Mouse (Mus musculus) CD4-positive, CD25-positive, alpha-beta regulatory T cell, adult 4 months (primary cell): ENCODE measurements at regions not wholly inside any gene's neighbourhood (a gene's known extent, or its start where the extent isn't known, plus 50 kb on each side); places are given as distances from the start of the nearest gene placed in this dataset.

ENCODE experiments used
- ATAC-seq: one replicate; pipeline ENCODE4 v1.8.0; 2017

DNA sequence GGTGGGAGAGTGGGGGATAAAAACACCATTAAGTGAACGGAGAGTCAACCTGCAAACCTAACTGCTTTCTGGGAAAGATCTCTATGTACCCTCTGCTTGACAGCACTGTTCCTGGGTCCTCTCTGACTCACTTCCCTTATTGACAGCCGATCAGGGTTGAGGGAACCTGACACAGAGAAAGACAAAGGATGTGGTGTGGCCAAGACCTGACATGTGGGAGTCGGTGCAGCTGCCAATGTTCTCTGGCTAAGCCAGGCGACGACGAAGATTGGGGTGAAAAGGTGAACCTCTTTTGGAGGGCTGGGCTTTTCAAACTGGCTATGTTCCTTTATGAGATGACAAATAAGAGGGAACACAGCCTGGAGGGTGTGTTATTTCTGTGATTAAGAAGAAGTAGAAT, 318.6 kb upstream of the Usp25 start:
- peak; percentile 98 for ATAC-seq

GRCm38 (mm10) chr16:76687735-76688447, 314.3 kb upstream of the Nrip1 start:
- ATAC-seq: no peak

DNA sequence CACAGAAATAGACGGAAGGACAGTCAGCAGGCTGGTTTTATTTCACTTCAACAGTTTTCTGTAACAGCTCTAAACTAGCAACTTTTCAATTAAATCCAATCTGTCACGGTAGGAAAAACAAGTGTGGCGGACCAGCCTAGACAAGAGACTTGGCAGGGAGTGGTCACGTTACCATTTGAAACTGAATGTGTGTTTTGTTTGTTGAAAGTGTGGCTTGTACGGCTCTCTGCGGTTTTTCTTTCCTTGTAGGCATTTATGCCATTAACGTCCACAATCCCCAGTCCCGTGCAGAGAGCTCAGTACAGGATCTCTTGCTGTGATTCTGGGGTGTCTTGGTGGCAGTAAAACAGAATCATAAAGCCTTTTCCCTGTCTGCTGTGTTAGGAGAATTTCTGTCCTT, 311.9 kb upstream of the Nrip1 start:
- no peak for ATAC-seq

DNA sequence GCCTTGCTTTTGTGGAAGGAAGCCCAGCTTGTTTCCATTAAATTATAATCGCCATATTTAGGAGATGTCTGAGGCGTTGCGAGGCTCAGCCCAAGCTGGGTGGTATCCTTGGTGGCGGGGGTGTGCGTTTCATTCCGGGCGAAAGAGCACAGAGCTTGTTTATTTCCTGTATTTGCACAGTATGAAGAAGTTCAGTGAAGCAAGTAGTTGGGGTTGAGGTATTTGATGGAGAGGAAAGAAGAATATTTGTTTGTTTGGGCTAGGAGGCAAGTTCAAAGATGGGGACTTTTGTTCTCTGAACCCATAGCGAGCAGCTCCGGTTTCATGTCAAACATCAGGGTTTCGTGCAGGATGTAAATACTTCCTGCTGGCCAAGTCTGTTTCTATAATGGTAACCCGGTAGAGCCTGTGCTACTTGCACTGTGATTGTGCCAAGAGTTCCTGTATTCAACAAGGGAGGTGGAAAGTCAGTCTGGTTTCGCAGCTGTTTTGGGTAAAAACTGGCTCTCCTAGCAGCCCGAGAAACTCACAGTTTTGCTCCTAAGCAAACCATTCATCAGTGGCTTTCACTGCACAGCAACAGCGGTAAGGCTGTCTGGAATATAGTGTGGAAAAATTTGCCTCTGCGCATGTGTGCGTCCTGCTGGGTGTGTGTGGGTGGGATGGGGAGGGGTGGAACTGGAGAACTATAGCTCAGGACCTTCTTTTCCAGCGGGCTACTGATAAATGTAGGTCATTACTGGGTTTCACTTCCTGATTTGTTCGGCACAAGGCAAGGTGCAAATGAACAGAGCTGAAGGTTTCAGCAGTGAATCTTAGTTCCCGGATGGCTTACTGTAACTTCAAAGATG, 306.7 kb upstream of the Nrip1 start:
- ATAC-seq: peak; percentile 72

DNA sequence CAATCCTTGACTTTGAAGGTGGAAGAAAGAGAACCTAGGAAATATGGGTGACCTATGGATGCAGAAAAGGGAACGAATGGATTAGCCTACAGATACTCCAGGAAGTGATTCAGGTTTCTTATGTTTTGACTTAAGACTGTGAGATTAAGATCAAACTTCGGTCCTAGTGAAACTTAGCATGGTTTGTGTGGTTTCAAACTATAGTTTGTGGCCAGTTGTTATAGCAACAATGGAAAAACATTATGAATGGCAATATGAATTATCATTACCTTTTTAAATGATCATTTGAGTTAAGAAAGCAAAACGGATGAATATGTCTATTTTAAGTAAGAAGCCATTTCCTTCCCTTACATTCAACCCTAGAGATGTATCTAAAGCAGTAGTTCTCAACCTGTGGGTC, 305.3 kb upstream of the Nrip1 start:
- ATAC-seq: peak; percentile 53

GRCm38 (mm10) chr16:76669795-76670194, 296.2 kb upstream of the Nrip1 start:
- peak; percentile 68 for ATAC-seq

DNA sequence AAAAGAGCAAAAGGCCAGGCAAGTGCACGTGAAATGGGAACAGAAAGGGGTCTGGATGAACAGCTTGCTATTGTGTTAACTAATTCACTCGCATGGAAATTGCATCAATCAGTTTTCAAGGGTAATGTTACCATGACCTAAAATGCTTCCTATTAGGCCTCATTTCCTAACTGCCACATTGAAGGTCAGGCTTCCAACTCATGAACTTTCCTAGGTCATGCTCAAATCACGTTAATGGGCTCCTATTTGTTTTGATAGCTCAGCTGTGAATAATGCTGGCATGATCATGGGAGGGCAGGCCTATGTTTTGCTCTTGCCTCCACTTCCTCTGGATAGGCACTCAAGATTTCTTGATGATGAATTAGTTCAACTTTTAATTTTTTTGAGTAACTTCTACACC, 293.4 kb upstream of the Nrip1 start:
- no peak for ATAC-seq

DNA sequence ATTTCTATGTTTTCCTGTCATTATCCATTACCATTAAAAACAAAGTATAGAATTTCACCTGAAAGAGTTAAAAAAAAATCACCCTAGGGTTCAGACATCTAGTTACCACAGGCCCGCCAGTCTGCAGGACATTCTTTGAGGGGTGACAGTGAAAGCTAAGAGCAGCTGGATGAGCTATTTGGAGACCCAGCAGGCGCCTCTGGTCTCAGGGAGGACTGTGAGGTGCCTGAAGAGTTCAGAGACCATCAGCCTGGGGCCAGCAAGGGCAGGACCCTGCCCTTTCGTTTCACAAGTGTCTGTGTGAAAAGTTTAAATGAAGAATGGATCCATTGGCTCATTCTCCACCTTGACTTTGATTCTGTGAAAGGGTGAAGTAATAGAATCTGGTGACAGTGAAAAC, 281.5 kb upstream of the Nrip1 start:
- ATAC-seq: no peak

GRCm38 (mm10) chr16:76644281-76644680, 270.7 kb upstream of the Nrip1 start:
- ATAC-seq: no peak

GRCm38 (mm10) chr16:76643801-76644200, 270.2 kb upstream of the Nrip1 start:
- no peak for ATAC-seq

DNA sequence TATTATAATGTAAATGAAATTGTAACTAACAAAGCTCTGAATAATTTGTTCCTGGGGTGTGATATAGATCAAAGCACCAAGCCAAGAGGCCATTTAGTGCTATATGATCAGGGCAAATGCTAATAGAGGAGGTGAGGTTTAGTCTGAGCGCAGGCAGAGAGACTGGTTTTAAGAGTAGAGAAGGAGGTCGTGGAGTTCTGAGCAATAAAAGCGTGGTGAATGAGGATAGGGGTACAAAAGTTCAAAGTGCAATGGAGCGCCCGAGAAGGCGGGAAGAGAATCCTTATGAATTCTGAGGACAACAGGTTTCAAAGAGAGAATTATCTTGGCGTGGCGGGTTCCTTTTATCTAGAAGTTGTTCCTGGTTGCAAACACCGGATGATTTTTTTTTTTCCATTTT, 261.5 kb upstream of the Nrip1 start:
- no peak for ATAC-seq

- no peak for ATAC-seq
These were observed 260.6 kb upstream of the Nrip1 start for GRCm38 (mm10) chr16:76634196-76634698.

DNA sequence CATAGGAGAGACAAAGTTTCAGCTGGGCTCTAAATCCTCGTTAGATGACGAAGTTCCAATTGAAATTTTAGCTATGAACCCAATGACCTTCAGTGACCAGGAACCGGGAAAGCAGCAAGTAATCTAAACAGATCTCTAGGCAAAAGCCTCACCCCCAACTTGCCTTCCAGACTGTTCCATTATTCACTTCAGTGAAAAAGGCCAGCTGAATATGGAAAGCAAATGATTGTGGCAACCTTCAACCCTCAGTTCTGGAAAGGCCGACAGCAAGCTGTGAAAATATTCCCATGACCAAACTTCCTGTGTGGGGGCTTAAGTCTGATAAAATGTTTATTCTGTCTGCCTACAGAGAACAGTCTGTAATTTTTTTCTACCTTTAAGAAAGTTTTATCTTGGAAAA, 252.5 kb upstream of the Nrip1 start:
- ATAC-seq: no peak

GRCm38 (mm10) chr16:76621715-76622114, 248.1 kb upstream of the Nrip1 start:
- no peak for ATAC-seq

DNA sequence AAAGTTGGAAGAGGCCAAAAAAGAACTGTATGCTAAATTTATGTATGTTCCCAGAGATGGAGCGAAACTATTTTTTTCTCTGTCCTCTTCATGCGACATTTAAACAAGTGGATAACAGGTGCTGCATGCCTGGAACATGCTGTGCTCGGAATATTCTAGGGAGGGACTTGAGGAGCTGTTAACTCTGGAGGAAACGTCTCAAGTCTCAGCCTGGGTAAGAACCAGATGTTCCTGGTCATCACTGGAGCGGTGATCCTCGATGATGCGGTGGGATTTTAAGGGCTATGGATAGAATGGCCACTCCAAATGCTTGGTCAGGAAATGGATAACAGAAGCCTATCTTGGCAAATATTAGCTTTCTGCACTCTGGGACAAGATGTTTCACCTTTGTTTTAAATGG, 244.7 kb upstream of the Nrip1 start:
- no peak for ATAC-seq

GRCm38 (mm10) chr16:76611061-76611460, 237.4 kb upstream of the Nrip1 start:
- ATAC-seq: no peak

GRCm38 (mm10) chr16:76604914-76605313, 231.3 kb upstream of the Nrip1 start:
- no peak for ATAC-seq

- ATAC-seq: no peak
These were observed 230.2 kb upstream of the Nrip1 start for GRCm38 (mm10) chr16:76603846-76604258.

DNA sequence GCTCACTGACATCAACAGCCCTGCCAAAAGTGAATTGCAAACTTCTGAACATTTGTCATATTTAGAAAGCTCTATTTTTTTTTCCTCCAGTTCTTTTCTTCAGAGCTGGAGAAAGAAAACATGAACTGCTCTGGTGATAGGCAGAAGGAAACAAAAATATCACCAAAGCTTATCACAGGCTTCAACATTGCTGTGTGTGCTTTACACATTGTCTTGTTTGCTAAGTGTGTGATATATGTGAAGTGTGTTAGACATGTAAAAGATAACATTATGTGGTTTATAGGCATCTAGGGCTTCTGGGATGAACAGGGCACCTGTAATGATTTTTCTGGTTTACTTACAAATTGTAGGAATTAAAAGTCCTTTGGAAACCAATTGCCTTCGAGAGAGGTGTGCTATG, 229.8 kb upstream of the Nrip1 start:
- no peak for ATAC-seq

DNA sequence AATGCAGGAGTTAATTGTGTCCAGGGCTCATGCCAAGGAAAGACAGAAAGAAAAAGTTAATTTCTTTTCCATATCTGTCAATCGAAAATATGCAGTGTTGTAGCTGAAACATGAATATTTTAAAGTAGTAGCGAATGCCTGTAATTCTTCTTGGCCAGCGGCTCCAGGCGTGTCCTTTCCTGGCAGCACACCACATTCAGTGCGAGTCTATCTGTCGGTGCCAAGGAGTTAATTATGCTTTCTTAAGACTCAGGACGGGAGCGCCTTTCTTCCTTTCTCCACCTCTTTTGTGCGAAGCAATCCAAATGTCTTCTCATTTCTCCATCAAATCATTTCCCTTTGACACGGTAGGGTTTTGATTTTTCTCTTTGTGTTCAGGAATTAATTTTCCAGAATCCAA, 226.5 kb upstream of the Nrip1 start:
- ATAC-seq: no peak

GRCm38 (mm10) chr16:76591956-76592768, 218.5 kb upstream of the Nrip1 start:
- ATAC-seq: no peak

- ATAC-seq: no peak
These were observed 216.2 kb upstream of the Nrip1 start for GRCm38 (mm10) chr16:76589791-76590190.

- ATAC-seq: no peak
These were observed 203.6 kb upstream of the Nrip1 start for GRCm38 (mm10) chr16:76577206-76577605.
